Mouse (Mus musculus) ovary, adult 10 weeks (tissue): ENCODE results near the gene Vsig10. TPM values are rescaled to one million over a fixed set of nuclear protein-coding genes. Genes with fewer than 3 reads are reported as not detected.

Source experiments
- polyA plus RNA-seq: library from polyadenylated mRNA; stranded (reverse); fragments of 350-450 nt; fragmentation: Illumina TruSeq; extraction: RNeasy Lipid Tissue Mini Kit (QIAGEN cat#74804); gene quantifications from one replicate; pipeline ENCODE4 v1.2.3, GENCODE M21; 2014

Gene Vsig10
- polyA plus RNA-seq = 27.5 TPM

DNA sequence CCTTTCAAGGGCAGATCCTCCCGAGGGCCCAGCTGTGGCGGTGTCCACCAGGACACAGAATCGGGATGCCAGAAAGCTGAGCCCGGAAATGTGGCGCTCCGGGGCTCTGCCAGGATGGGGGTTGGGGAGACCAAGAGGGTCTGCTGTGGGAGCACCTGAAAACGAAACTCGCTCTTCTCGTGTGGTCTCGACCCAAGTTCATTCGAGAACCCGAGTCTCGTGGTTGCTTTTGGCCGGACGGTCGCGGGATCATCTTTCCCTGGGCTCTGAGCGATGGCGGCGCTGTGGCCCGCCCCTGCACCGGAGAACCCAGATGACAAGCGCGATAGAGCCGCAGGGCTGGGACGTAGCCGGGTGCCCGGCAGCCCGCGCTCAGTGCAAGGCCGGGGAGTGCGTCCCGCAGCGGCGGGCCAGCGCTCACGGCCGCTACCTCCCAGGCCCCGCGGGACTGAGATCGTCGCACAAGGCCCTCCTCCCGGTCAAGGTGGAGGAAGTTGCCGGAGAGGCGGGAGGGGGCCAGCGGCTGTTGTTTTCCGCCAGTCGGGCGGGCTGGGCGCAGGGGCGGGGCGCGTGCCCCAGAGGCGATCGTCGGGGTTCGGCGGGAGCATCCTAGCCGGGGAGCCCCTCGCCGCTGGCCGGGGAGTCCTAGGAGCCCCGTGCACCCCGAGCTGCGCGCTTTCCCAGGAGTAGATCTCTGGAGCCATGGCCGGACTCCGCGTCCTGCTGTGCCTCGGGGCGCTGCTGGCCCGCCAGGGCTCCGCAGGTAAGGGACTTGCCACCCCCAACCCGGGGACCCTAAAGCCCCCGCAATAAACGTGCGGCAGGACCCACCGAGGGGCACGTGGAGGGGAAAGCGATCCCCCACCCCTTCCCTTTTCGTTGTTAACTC, at the start of gene Vsig10:
Gene Vsig10 (plus strand): TSS at position 343 of the 889 bp plus-strand sequence.

DNA sequence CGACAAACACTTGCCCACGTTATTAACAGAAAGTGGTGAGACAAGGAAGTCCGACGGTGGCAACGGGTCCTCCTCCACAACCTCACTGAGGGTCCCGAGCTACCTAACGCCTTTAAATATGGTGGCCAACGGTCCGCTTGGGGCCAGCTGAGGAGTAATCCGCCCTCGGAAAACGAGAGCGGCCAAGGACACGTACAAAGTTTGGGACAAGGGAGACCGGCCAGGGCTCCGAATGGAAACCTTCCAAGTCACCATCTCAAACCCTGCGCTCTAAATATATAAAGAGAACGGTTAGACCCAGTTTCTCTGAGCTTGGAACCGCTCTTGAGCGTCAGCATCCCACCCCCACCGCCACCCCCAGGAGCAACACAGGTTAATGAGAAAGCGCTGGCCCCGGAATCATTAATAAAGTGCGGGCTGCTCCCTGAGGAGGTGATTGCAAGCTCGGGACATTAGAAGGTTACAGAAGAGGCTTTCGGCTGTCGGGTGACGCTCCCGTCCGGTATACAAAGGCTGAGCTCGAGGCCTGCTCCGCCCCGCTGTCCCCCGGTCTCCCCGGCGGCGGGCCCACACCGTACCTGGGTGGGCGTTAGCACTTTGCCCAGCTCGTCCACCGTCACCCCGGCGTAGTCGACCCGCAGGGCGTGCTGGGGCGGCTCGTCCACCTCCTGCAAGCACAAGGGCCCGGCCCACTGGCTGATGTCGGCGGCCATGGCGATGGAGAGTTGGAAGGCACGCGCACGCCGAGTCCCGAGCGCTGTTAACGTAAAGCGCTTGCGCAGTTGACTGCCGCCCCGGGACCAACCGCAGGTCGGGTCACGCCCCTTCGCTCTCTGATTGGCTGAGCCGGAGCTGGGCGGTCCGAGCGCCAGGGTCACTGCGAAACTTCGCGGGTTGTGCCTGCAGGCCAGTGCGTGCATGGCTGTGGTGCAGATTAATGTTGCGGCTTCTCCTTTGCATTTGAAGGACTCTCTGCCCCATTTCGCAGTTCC, 31.8 kb upstream of the Vsig10 start, which contains the start of gene Pebp1:
Gene Pebp1 (minus strand): TSS at position 795 of the 992 bp plus-strand sequence.

DNA sequence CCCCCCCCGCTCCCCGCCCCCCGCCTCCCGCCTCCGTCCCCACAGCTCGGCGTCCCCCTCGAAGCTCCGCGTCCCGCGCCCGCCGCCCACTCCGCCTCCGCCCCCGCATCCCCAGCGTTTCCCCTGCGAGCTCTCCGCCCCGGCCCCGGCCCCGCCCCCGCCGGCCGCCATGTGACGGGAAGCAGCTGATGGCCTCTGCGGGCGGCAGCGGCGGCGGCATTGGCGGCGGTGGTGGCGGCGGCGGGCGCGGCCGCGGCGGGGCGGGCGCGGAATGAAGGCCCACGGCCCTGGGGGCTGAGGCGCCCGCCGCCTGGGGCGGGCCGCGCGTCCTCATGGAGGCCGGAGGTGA, 38.2 kb downstream of the Vsig10 start, which contains the start of gene Wsb2:
Gene Wsb2 (plus strand): TSS at position 176 of the 349 bp plus-strand sequence.

DNA sequence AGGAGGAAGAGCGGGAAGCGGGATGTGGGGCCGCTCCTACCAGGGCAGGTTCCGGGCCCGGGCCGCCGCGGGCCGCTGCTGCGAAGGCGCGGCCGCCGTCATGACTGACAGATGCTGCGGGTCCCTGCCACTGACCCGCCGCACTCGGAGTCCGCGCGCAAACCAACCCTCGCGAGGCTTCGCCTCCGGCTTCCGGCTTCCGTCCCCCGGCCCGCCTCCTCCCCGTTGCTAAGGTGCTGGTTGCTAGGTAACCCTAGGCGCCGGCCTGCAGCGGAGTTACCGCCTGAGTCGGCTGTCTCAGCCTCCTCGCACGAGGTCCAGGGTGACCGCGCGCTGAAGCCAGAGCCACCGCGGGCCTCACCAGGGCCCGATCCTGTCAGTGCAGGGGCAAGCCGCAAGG, 70.0 kb downstream of the Vsig10 start, which contains the start of gene Rfc5:
Gene Rfc5 (minus strand): TSS at position 171 of the 400 bp plus-strand sequence.

Other genes starting within 250 kb of the Vsig10 start
- 20.4 TPM for gene Suds3, start 203.0 kb upstream of the Vsig10 start, polyA plus RNA-seq
- gene Taok3, start 199.0 kb upstream of the Vsig10 start, polyA plus RNA-seq = 16.2 TPM
- 42.0 TPM for gene Pebp1, start 31.5 kb upstream of the Vsig10 start, polyA plus RNA-seq
- gene Wsb2, start 38.2 kb downstream of the Vsig10 start, polyA plus RNA-seq = 11.6 TPM
- 4.6 TPM for gene Rfc5, start 70.0 kb downstream of the Vsig10 start, polyA plus RNA-seq
- 0.14 TPM for gene Ksr2, start 94.9 kb downstream of the Vsig10 start, polyA plus RNA-seq